Mouse (Mus musculus) forebrain, embryonic 13.5 days (tissue): Measurements from ENCODE around the gene Gdpd4. TPM values are rescaled to one million over a fixed set of nuclear protein-coding genes. Genes with fewer than 3 reads are reported as not detected.

Experiments used
- ATAC-seq: fragments of 200-750 bp; cut with Nextera tagmentation; 2 replicates; pipeline ENCODE4 v1.8.0; 2017
- H3K27ac ChIP-seq: fragments of 300-500 bp; sonication (generic); 2 replicates; pipeline ENCODE4 v1.5.1; 2015; ENCODE audit warnings: inconsistent platforms, mild to moderate bottlenecking, moderate library complexity
- H3K27me3 ChIP-seq: fragments of 300-500 bp; sonication (generic); 2 replicates; pipeline ENCODE4 v1.6.1; 2015; ENCODE audit warnings: mild to moderate bottlenecking, inconsistent platforms
- H3K36me3 ChIP-seq: fragments of 300-500 bp; sonication (generic); 2 replicates; pipeline ENCODE4 v1.6.1; 2015; ENCODE audit warnings: mild to moderate bottlenecking, inconsistent platforms; ENCODE audit not compliant: poor library complexity, severe bottlenecking
- H3K4me1 ChIP-seq: fragments of 300-500 bp; sonication (generic); 2 replicates; pipeline ENCODE4 v1.6.1; 2015; ENCODE audit warnings: inconsistent platforms
- H3K4me2 ChIP-seq: fragments of 300-500 bp; sonication (generic); 2 replicates; pipeline ENCODE4 v1.6.1; 2015; ENCODE audit warnings: inconsistent platforms, mild to moderate bottlenecking, moderate library complexity
- H3K4me3 ChIP-seq: fragments of 300-500 bp; sonication (generic); 2 replicates; pipeline ENCODE4 v1.5.1; 2015; ENCODE audit warnings: mild to moderate bottlenecking, inconsistent platforms
- H3K9ac ChIP-seq: fragments of 300-500 bp; sonication (generic); 2 replicates; pipeline ENCODE4 v1.6.1; 2015; ENCODE audit warnings: mild to moderate bottlenecking, inconsistent platforms
- H3K9me3 ChIP-seq: fragments of 300-500 bp; sonication (generic); replicated peaks from 2 replicates; pipeline ENCODE4 v1.6.1; 2016; ENCODE audit warnings: inconsistent platforms
- WGBS: fragments of 180-500 bp; shearing (Covaris S2); methylation state at CpG from one replicate; pipeline ENCODE4 v1.1.7; 2015; 5-methylcytosine and 5-hydroxymethylcytosine counted together
- polyA plus RNA-seq: library from polyadenylated mRNA; unstranded; fragments of >200 nt; fragmentation: Nextera tagmentation; extraction: Ambion mirVana; gene quantifications from 2 replicates; pipeline ENCODE4 v1.2.1, GENCODE M21; 2015

Gene Gdpd4
- not detected in 2 replicates for polyA plus RNA-seq

DNA sequence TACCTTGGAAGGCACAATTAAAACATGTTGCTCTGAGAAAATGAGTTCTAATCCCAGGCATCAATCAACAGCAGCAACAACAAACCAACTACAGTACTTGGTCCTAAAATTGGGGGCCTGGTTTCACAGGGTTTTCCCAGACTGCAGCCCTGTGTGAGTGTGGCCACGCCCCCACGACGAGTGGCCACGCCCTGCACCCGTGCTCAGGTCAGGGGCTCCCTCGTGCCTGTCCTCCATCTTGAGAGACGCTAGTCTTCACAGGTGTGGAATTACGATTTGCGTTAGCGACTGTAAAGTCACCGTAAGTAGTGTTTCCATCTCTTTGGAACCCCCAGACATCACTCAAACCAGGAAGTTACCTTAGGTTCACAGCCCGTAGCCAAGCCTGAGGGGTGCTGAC lies at the start of gene Gdpd4:
Gdpd4 (plus strand) TSS at position 214 of the 400 bp plus-strand sequence.
- H3K27ac ChIP-seq = no peak within 1 kb of the TSS
- no peak within 1 kb of the TSS for H3K4me3 ChIP-seq
- H3K4me1 ChIP-seq = no peaks in the 10 kb centered on the region
- H3K9me3 ChIP-seq = no peaks in the 10 kb centered on the region
- WGBS = 82% methylated on average over 12 of the region's 12 CpGs
- ATAC-seq = no peak
- H3K27me3 ChIP-seq = no peaks in the 10 kb centered on the region
- no peak within 1 kb of the TSS for H3K9ac ChIP-seq
- H3K4me2 ChIP-seq = no peak within 1 kb of the TSS
- H3K36me3 ChIP-seq = no peaks in the 10 kb centered on the region

GRCm38 (mm10) chr7:97872396-97872795 lies 47.4 kb upstream of the Gdpd4 start:
- Histone ChIP-seq H3K4me3 (no peak overlapping the region), H3K27me3 (no peaks in the 10 kb centered on the region), H3K4me2 (no peak overlapping the region), H3K9me3 (no peaks in the 10 kb centered on the region), H3K9ac (no peak overlapping the region), H3K27ac (no peak overlapping the region), H3K36me3 (peaks cover 7% of the 10 kb centered on the region; the same call in 1 of the 2 replicates), H3K4me1 (no peaks in the 10 kb centered on the region)
- 86% methylated on average over 4 of the region's 4 CpGs for WGBS
- ATAC-seq = no peak

- H3K4me1 ChIP-seq = no peaks in the 10 kb centered on the region
- H3K9me3 ChIP-seq = no peaks in the 10 kb centered on the region
- H3K4me3 ChIP-seq = no peak overlapping the region
- H3K27ac ChIP-seq = no peak overlapping the region
- ATAC-seq = no peak
- no peaks in the 10 kb centered on the region for H3K27me3 ChIP-seq
- H3K36me3 ChIP-seq = peaks cover 7% of the 10 kb centered on the region; the same call in 1 of the 2 replicates
- H3K4me2 ChIP-seq = no peak overlapping the region
- H3K9ac ChIP-seq = no peak overlapping the region
Measured at GRCm38 (mm10) chr7:97873317-97873716, 46.4 kb upstream of the Gdpd4 start.

DNA sequence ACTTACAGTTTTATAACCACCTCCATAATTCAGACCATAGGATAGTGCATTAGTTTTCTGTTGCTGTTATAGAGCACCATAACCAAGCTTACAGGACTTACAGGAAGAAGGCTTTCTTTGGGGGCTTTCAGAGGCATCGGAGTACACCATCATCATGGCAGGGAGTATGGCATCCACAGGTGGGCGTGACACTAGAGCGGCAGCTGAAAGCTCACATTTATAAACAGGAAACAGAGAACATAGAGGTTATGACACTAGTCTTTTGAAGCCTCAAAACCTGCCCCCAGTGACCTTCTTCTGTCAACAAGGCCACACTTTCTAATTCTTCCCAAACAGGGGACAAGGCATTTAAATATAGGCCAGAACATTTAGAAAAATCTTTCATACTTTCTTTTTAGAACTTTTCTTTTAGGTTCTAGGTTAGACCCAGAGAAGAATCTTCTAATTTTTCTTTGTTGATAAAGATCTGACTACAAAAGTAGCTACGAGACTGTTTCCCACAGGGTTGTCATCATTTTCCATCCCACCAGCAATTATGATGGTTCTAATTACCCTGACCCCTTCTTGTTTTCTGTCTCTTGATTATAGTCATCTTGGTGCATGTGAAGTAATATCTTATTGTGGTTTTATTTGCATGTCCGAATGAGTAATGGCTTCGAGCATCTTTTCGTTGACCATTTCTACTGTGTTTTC lies 41.8 kb upstream of the Gdpd4 start:
- Histone ChIP-seq H3K27ac (no peak overlapping the region), H3K4me3 (no peak overlapping the region), H3K4me2 (no peak overlapping the region), H3K9me3 (no peaks in the 10 kb centered on the region), H3K9ac (no peak overlapping the region), H3K4me1 (no peaks in the 10 kb centered on the region), H3K27me3 (no peaks in the 10 kb centered on the region), H3K36me3 (0 out of 2 replicates have a peak, but pooled peaks cover 3% of the 10 kb centered on the region)
- WGBS = 94% methylated on average over 7 of the region's 7 CpGs
- ATAC-seq = no peak

- Histone ChIP-seq H3K4me3 (no peak overlapping the region), H3K27me3 (no peaks in the 10 kb centered on the region), H3K4me2 (no peak overlapping the region), H3K36me3 (peaks cover 55% of the 10 kb centered on the region), H3K9me3 (no peaks in the 10 kb centered on the region), H3K4me1 (no peaks in the 10 kb centered on the region), H3K27ac (no peak overlapping the region), H3K9ac (no peak overlapping the region)
- no peak for ATAC-seq
- WGBS = 88% methylated on average over 3 of the region's 3 CpGs
Measured at GRCm38 (mm10) chr7:97911646-97912045, 8.1 kb upstream of the Gdpd4 start.

GRCm38 (mm10) chr7:97914833-97915516 lies 4.8 kb upstream of the Gdpd4 start:
- Histone ChIP-seq H3K4me1 (no peaks in the 10 kb centered on the region), H3K9ac (no peak overlapping the region), H3K4me2 (no peak overlapping the region), H3K27ac (no peak overlapping the region), H3K36me3 (peaks cover 27% of the 10 kb centered on the region), H3K9me3 (no peaks in the 10 kb centered on the region), H3K4me3 (no peak overlapping the region), H3K27me3 (no peaks in the 10 kb centered on the region)
- WGBS = 68% methylated on average over 2 of the region's 2 CpGs
- ATAC-seq = peak; percentile 73; the same call in 1 of the 2 replicates

DNA sequence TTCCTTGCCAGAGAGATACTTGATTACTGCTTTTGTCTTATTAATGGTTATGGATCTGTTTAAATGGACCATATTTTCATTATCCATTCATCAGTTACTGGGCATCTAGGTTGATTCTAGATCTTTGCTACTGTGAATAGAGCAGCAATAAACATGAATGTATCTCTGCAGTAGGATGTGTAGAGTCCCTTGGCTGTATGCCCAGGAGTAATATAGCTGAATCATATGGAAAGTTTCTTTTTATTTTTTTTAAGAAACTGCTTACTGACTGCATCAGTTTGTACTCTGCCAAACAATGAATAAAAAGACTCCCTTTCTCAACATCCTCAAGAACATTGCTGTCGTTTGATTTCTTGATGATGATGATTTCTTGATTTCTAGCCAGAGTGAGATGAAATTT lies 6.1 kb downstream of the Gdpd4 start:
- Histone ChIP-seq H3K9me3 (no peaks in the 10 kb centered on the region), H3K4me3 (no peak overlapping the region), H3K4me2 (no peak overlapping the region), H3K27ac (no peak overlapping the region), H3K9ac (no peak overlapping the region), H3K4me1 (no peaks in the 10 kb centered on the region), H3K36me3 (no peaks in the 10 kb centered on the region), H3K27me3 (no peaks in the 10 kb centered on the region)
- no peak for ATAC-seq
- WGBS = 83% methylated on average over 1 of the region's 1 CpGs

GRCm38 (mm10) chr7:97926978-97927377 lies 7.2 kb downstream of the Gdpd4 start:
- no peak overlapping the region for H3K4me2 ChIP-seq
- H3K4me3 ChIP-seq = no peak overlapping the region
- no peak for ATAC-seq
- no peak overlapping the region for H3K9ac ChIP-seq
- H3K9me3 ChIP-seq = no peaks in the 10 kb centered on the region
- WGBS = 93% methylated on average over 5 of the region's 5 CpGs
- no peaks in the 10 kb centered on the region for H3K36me3 ChIP-seq
- H3K27me3 ChIP-seq = no peaks in the 10 kb centered on the region
- no peak overlapping the region for H3K27ac ChIP-seq
- H3K4me1 ChIP-seq = no peaks in the 10 kb centered on the region

DNA sequence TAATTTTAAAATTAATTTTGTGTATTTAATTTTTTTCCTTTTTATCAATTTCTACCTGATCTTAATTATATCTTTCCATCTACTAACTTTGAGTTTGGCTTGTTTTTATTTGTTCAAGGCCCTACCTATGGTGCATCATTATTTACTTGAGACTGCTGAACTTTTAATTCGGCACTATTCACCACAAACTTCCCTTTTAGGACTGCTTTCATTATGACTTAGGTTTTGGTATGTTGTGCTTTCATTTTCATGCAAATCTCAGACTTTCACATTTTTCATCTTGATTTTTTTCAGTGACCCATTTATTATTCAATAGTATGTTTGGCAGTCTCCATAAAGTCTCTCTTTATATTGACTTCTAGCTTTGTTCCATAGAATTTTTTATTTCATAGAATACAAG lies 24.7 kb downstream of the Gdpd4 start:
- no peak overlapping the region for H3K9ac ChIP-seq
- no peak overlapping the region for H3K27ac ChIP-seq
- H3K9me3 ChIP-seq = no peaks in the 10 kb centered on the region
- H3K36me3 ChIP-seq = no peaks in the 10 kb centered on the region
- no peak overlapping the region for H3K4me3 ChIP-seq
- no peak for ATAC-seq
- 91% methylated on average over 1 of the region's 1 CpGs for WGBS
- no peak overlapping the region for H3K4me2 ChIP-seq
- no peaks in the 10 kb centered on the region for H3K4me1 ChIP-seq
- H3K27me3 ChIP-seq = no peaks in the 10 kb centered on the region

DNA sequence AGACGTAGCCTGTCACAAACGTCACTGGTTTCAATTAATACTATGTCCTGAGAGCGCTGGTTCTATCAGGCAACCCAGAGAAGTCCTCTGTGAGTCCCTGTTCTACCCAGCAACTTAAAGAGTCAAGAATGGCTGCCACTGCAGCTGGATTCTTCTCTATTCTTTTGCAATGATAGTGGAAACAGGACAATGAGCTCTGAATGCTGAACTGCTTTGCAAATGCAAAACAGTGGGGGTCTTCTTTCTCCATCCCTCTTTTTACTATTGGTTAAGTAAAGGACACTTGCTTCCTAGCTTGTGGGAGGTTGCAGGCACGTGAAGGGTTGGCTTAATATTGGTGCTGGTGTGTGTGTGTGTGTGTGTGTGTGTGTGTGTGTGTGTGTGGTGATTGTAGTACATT lies 52.7 kb downstream of the Gdpd4 start:
- no peak overlapping the region for H3K9ac ChIP-seq
- H3K4me2 ChIP-seq = no peak overlapping the region
- no peak overlapping the region for H3K4me3 ChIP-seq
- no peaks in the 10 kb centered on the region for H3K9me3 ChIP-seq
- 21% methylated on average over 4 of the region's 4 CpGs for WGBS
- no peak overlapping the region for H3K27ac ChIP-seq
- H3K4me1 ChIP-seq = no peaks in the 10 kb centered on the region
- no peaks in the 10 kb centered on the region for H3K36me3 ChIP-seq
- no peak for ATAC-seq
- no peaks in the 10 kb centered on the region for H3K27me3 ChIP-seq

GRCm38 (mm10) chr7:97977463-97977862 lies 57.7 kb downstream of the Gdpd4 start:
- Histone ChIP-seq H3K36me3 (no peaks in the 10 kb centered on the region), H3K4me1 (no peaks in the 10 kb centered on the region), H3K9me3 (no peaks in the 10 kb centered on the region), H3K4me2 (no peak overlapping the region), H3K4me3 (no peak overlapping the region), H3K27me3 (no peaks in the 10 kb centered on the region), H3K9ac (no peak overlapping the region), H3K27ac (no peak overlapping the region)
- ATAC-seq = peak; percentile 93
- 26% methylated on average over 1 of the region's 1 CpGs for WGBS

GRCm38 (mm10) chr7:97984108-97984834 lies 64.5 kb downstream of the Gdpd4 start:
- ATAC-seq = no peak
- no peak overlapping the region for H3K9ac ChIP-seq
- no peak overlapping the region for H3K27ac ChIP-seq
- WGBS = 55% methylated on average over 13 of the region's 13 CpGs
- H3K4me1 ChIP-seq = no peaks in the 10 kb centered on the region
- no peaks in the 10 kb centered on the region for H3K27me3 ChIP-seq
- no peak overlapping the region for H3K4me2 ChIP-seq
- no peak overlapping the region for H3K4me3 ChIP-seq
- H3K36me3 ChIP-seq = no peaks in the 10 kb centered on the region
- no peaks in the 10 kb centered on the region for H3K9me3 ChIP-seq
